Mouse (Mus musculus) olfactory bulb, adult 2 months (tissue): ENCODE results near the gene Ccdc136. TPM values are rescaled to one million over a fixed set of nuclear protein-coding genes. Genes with fewer than 3 reads are reported as not detected.
"Not testable (repeated sequence)": the region's sequence is repeated elsewhere in the genome, so short reads cannot be mapped to it uniquely, and the experiment has no call there.

Experiments
- H3K27ac ChIP-seq: fragments of 200-500 bp; 2 replicates; pipeline ENCODE4 v1.5.1; 2012; ENCODE audit warnings: low read depth, low read length; ENCODE audit not compliant: insufficient read depth
- H3K4me1 ChIP-seq: fragments of 200-500 bp; 2 replicates; pipeline ENCODE4 v1.6.1; 2012; ENCODE audit warnings: low read length; ENCODE audit not compliant: control insufficient read depth, insufficient read depth
- H3K4me3 ChIP-seq: fragments of 200-500 bp; 2 replicates; pipeline ENCODE4 v1.5.1; 2012; ENCODE audit warnings: mild to moderate bottlenecking, low read depth, low read length, moderate library complexity; ENCODE audit not compliant: insufficient read depth
- CTCF ChIP-seq: fragments of 200-500 bp; IDR thresholded peaks from 2 replicates; pipeline ENCODE4 v1.5.1; 2012; ENCODE audit warnings: low read depth, mild to moderate bottlenecking, low read length, moderate library complexity; ENCODE audit not compliant: insufficient read depth
- POLR2A ChIP-seq: fragments of 200-500 bp; IDR thresholded peaks from 2 replicates; pipeline ENCODE4 v1.6.1; 2012; ENCODE audit warnings: mild to moderate bottlenecking, low read depth, low read length, moderate library complexity; ENCODE audit not compliant: insufficient read depth
- WGBS: fragments of 180-500 bp; shearing (Covaris S2); methylation state at CpG from one replicate; pipeline ENCODE4 v1.1.7; 2018; 5-methylcytosine and 5-hydroxymethylcytosine counted together
- polyA plus RNA-seq: library from polyadenylated mRNA; stranded (reverse); fragments of >200 nt; gene quantifications from 2 replicates; pipeline ENCODE4 v1.2.4, GENCODE M21; 2012; ENCODE audit warnings: low replicate concordance; ENCODE audit not compliant: missing spikeins, insufficient read depth, insufficient read length

The Ccdc136 gene
- not detected in 2 replicates for polyA plus RNA-seq

DNA sequence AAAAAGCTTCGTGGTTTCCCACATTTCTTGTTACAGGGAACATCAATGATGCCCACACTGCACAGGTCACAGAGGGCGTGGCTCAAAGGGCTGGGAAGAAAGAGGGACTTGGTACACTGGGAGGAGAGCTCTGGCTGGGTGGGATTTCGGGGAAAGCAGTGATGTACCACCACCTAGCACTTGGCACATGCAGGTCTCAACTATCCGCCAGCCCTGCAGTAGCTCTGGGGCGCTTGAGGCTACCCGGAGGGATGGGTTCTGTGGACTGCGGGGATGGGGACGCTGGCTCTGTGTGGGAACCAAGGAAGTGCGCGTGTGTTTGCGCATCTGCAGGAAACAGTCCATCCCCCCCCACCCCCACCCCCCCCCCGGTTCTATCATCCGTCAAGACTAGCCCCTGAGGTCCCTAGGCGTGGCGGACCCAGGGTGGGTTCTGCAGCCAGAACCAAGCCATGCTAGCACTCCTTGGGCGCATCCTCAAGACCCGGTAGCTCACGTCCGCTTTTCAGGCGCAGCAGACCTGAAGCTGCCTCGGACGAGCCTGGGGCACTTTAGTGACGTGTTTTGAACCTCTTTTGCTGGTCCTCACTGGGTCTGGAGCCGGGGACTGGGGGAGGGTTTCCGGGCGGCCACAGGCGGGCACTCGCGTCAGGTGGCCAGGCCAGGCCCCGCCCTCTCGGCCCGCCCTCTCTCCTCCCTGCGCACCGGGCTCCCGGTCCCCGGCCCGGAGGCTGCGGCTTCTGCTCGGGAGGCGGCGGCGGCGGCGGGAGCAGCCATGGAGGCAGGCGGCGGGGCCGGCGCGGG is at the start of gene Ccdc136:
Ccdc136 (plus strand) TSS at position 400 of the 804 bp plus-strand sequence.
- Histone ChIP-seq H3K27ac (no peak within 1 kb of the TSS), H3K4me1 (peaks cover 12% of the 10 kb centered on the region), H3K4me3 (peak within 1 kb of the TSS; percentile 90)
- 1% methylated on average over 49 of the region's 49 CpGs for WGBS
- TF ChIP-seq CTCF (no peak), POLR2A (no peak)

DNA sequence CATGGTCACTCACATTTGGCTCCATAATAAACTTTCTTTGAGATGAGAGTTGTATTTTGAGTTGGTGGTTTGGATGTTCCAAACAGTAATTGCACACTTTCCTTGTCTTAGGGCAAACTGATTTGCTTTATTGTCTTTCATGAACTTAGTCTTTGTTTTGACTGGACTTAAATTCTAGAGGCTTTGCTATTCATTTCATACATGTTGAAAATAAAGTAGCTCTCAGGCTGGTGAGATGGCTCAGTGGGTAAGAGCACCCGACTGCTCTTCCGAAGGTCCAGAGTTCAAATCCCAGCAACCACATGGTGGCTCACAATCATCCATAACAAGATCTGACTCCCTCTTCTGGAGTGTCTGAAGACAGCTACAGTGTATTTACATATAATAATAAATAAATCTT is 49.6 kb upstream of the Ccdc136 start:
- H3K27ac ChIP-seq, H3K4me3 ChIP-seq, H3K4me1 ChIP-seq: not testable (repeated sequence)
- 88% methylated on average over 2 of the region's 2 CpGs for WGBS

DNA sequence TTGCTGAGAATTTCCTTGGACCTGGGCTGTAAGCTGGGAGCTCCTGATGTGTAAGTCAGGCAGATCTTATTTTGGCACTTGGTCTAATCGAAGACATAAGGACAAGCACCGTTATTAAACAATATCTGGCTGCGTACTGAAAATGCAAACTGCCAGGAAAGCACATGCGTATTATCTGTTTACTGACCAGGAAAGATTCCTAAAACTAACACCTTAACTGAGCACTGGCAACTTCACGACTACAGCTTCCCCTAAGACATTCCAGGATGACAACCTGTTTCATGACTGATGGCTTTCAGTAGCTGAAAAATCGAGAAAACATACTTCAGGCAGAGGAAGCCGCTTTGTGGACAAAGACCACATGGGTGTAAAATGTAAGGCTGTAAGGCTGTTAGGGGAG is 48.9 kb upstream of the Ccdc136 start:
- H3K4me1 ChIP-seq = no peaks in the 10 kb centered on the region
- 28% methylated on average over 7 of the region's 7 CpGs for WGBS
- TF ChIP-seq POLR2A (no peak), CTCF (no peak)
- peak overlapping the region; percentile 84 for H3K4me3 ChIP-seq
- H3K27ac ChIP-seq = peak overlapping the region; percentile 88

DNA sequence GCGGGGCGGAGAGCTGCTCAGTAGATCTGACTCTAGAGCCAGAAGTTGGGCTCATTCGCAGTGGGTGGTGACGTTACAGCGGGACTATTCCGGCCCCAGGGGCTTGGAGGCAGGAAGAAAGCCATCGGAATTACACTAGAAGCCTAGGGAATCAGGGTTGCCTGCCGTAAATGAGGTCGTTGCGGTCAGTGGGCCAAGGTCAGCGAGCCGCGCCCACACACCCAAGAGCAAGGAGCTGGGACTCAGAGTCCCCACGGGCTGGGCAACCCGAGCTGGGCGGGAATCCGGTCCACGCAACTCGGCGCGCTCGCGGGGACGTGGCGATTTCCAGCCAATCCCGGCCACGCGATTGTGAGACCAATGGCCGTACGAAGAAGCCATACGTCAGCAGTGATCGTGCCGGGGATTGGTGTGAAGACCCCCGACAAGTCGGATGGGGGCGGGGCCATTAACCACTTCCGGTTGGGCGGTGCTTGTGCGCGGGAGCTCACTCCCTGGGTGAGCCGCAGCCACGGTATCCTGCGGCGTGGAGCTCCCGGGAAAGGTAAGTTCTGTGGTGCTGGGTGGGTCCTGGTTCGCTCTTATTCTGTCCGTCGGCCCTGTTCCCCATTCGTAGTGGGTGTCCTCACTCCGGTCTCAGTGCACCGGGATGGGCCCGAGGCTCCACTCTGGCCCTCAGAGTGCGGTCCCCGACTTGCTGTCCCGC is 48.3 kb upstream of the Ccdc136 start, which contains the start of gene Calu:
Calu (plus strand) TSS at position 405 of the 706 bp plus-strand sequence.
- under 1% methylated on average over 55 of the region's 55 CpGs for WGBS
- Histone ChIP-seq H3K4me3 (peak within 1 kb of the TSS; percentile 85), H3K27ac (peak within 1 kb of the TSS; percentile 88), H3K4me1 (no peaks in the 10 kb centered on the region)
- peak; percentile 93 for TF ChIP-seq POLR2A
- no peak for TF ChIP-seq CTCF

DNA sequence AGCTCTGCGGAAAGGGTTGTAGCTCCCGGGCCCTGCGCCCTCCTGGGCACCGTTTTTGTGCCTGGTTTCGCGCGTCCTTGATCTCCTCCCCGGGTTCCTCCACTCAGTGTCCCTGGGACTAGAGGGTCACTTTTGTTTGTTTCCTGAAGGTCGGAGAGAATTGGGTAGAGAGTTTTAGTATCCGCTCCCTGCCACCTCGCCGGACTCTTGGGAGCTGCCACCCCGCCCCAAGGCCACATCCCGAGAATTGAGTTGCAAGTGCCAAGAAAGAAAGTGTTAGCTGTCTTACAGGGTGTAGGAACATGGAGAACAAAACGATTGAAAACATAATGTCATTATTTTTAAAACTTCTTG is 47.8 kb upstream of the Ccdc136 start:
- Histone ChIP-seq H3K27ac (0 out of 2 replicates have a peak overlapping the region, but pooled peaks have one; percentile 18), H3K4me3 (peak overlapping the region; percentile 85), H3K4me1 (no peaks in the 10 kb centered on the region)
- WGBS = under 1% methylated on average over 15 of the region's 15 CpGs
- TF ChIP-seq POLR2A = no peak

DNA sequence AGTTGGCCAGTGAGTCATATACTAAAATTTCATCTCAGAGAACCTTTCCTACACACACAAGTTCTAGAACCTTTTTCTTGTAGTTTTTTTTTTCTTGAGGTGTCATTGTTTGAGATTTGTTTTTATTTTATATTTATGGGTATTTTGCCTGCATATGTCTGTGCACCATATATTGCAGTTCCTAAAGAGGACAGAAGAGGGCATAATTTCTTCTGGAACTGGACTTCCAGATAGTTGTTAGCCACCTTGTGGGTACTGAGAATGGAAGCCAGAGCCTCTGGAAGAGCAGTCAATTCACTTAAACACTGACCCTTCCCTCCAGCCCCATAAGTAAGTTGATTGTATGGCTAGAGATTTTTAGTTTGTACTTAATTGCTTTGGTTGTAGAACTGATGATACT is 44.5 kb upstream of the Ccdc136 start:
- Histone ChIP-seq H3K4me3 (no peak overlapping the region), H3K4me1 (no peaks in the 10 kb centered on the region), H3K27ac (no peak overlapping the region)
- TF ChIP-seq POLR2A = no peak
- no peak for TF ChIP-seq CTCF

DNA sequence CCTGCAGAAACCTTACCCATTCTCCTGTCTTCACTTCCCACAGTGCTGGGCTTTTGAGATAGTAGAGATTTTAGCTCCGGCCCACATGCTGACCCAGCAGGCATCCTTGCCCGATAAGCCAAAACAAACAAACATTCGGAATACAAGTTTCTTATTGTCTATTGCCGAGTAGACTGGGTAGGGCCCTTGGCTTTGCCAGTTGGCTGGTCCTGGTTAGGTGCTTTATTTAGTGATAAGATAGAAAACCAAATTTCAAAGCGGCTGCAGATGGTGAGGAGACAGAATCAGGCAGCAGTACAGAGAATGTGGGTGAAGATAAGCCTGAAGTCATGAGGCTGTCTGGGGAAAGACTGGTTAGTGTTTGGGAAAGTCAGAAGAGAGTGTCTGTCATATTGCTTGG is 43.3 kb upstream of the Ccdc136 start:
- Histone ChIP-seq H3K4me1 (peaks cover 2% of the 10 kb centered on the region; the same call in 1 of the 2 replicates), H3K27ac (no peak overlapping the region), H3K4me3 (no peak overlapping the region)
- 62% methylated on average over 5 of the region's 5 CpGs for WGBS
- TF ChIP-seq POLR2A = no peak
- TF ChIP-seq CTCF = no peak

- 74% methylated on average over 3 of the region's 3 CpGs for WGBS
- no peak for TF ChIP-seq POLR2A
- TF ChIP-seq CTCF = no peak
- H3K4me3 ChIP-seq = no peak overlapping the region
Observed at GRCm38 (mm10) chr6:29359386-29359785, 36.7 kb upstream of the Ccdc136 start.

DNA sequence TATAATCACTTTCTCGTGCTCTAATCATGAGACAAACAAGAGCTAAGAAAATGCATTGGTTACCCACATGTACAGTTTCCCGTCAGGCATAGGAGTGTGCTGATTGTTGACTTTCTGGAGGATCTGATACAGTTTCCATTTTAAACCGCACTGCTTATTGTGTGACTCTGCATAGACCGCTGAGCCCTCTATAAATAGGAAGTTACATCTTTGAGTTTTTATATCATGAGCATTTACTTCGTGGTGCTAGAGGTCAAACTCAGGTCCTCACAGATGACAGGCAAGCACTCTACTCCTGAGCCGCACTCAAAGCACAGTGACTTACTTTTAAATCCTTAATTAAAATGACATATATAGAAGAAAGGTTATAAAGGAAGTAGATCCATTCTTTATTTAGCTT is 35.9 kb upstream of the Ccdc136 start:
- no peak for TF ChIP-seq CTCF
- no peak for TF ChIP-seq POLR2A
- no peak overlapping the region for H3K27ac ChIP-seq
- H3K4me3 ChIP-seq = no peak overlapping the region
- 57% methylated on average over 6 of the region's 6 CpGs for WGBS
- H3K4me1 ChIP-seq = peaks cover 2% of the 10 kb centered on the region; the same call in 1 of the 2 replicates

More at GRCm38 (mm10) chr6:29359386-29359785, 36.7 kb upstream of the Ccdc136 start:
- H3K4me1 ChIP-seq = peaks cover 2% of the 10 kb centered on the region; the same call in 1 of the 2 replicates
- no peak overlapping the region for H3K27ac ChIP-seq
